27 mouse cellular contexts compared by ENCODE assay signal in the genomic region with DNA sequence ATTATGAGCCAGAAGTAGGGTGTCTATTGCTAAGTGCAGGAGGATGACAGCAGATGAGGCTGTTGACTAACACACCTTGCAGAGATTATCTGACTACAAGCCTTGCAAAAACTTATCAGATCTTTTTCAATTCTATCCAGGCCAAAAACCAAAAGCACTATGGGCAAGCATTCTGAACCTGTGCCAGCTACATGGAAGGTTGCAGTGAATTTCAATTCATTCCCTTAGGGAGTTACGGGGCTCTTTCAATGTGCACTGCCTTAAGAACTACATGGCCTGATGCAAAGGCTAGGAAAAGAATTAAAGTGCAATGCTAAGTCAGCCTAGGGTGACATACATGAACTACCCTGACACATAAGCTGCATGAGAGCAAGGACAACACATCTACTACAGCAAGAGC. TPM values are rescaled to one million over a fixed set of nuclear protein-coding genes. Genes with fewer than 3 reads are reported as not detected.
DNase-seq lines count a peak whose midpoint lies in the region; ATAC-seq and TF ChIP-seq lines count a peak whose summit lies in the region.
"Had no signal": no experiment of that assay in that cellular context is flagged by ENCODE, and none has a peak within 500 bp of the region (broad histone marks: within the 10 kb centered on the region; RNA-seq: fewer than 3 reads in every experiment).

No protein-coding gene starts in this region.

- no peak overlapping the region for H3K27ac ChIP-seq in kidney, adult 2 months (ENCODE audit: insufficient read depth, low read depth, low read length)
- H3K27ac ChIP-seq: forebrain, embryonic 13.5 days; heart, embryonic 10.5 days; heart, embryonic 15.5 days; hindbrain, embryonic 12.5 days; limb, embryonic 12.5 days; liver, embryonic 15.5 days; neural tube, embryonic 13.5 days had no signal

- WGBS in kidney, adult 2 months, result 82% methylated on average over 1 of the region's 1 CpGs

- no peak overlapping the region for H3K4me3 ChIP-seq in kidney, adult 2 months (ENCODE audit: insufficient read depth, low read depth, low read length)
- H3K4me3 ChIP-seq: erythroblast, embryonic 14.5 days; forebrain, embryonic 13.5 days; heart, embryonic 10.5 days; heart, embryonic 15.5 days; hindbrain, embryonic 12.5 days; limb, embryonic 12.5 days; liver, embryonic 15.5 days; neural tube, embryonic 13.5 days had no signal

- no peaks in the 10 kb centered on the region for H3K27me3 ChIP-seq in kidney, adult 2 months (replicated peaks; ENCODE audit: control insufficient read depth, insufficient read depth, low read length)
- H3K27me3 ChIP-seq: forebrain, embryonic 13.5 days; heart, embryonic 15.5 days; hindbrain, embryonic 12.5 days; limb, embryonic 12.5 days; liver, embryonic 15.5 days; neural tube, embryonic 13.5 days had no signal

- peak; percentile 44 for DNase-seq in adrenal gland, postnatal 10 days
- DNase-seq in adrenal gland, adult 8-10 months, result no peak
- DNase-seq in kidney, adult 2 months, result peak; percentile 23
- DNase-seq in kidney, adult 9 months, result no peak
- DNase-seq in 3T3-L1 (ENCODE audit: low read depth, low spot score), result peak; percentile 34
- peak; percentile 56 for DNase-seq in adipocyte (ENCODE audit: low spot score)
- no peak for DNase-seq in right cerebral cortex, postnatal 10 days (ENCODE audit: low spot score in 2 of 2)
- DNase-seq: cerebellum, adult 9-10 months; gastrocnemius, postnatal 14 days; heart, adult 11 months; kidney, postnatal 14 days; layer of hippocampus, adult 9-11 months; lung, embryonic 14.5 days; right cerebral cortex, postnatal 14 days; thymus, postnatal 4 days had no signal

- ATAC-seq in megakaryocyte, adult 5-6 weeks (ENCODE audit: poor library complexity, severe bottlenecking), result no peak
- ATAC-seq: CD4-positive, CD25-positive, alpha-beta regulatory T cell, adult 4 months; forebrain, embryonic 13.5 days; intestine, embryonic 16.5 days; midbrain, embryonic 16.5 days had no signal

- TF ChIP-seq POLR2A in kidney, adult 2 months (IDR thresholded peaks at IDR 0.05; ENCODE audit: low read depth, low read length), result no peak

- no peak for TF ChIP-seq CTCF in kidney, adult 2 months (conservative IDR thresholded peaks at IDR 0.05; ENCODE audit: insufficient read depth, insufficient read length, low read depth, low read length)

- H3K4me1 ChIP-seq in kidney, adult 2 months (ENCODE audit: control insufficient read depth, insufficient read depth, low read length), result peaks cover 11% of the 10 kb centered on the region; the same call in 1 of the 2 replicates

- H3K36me3 ChIP-seq in kidney, adult 2 months (ENCODE audit: control insufficient read depth, insufficient read depth, low read length), result no peaks in the 10 kb centered on the region
- H3K36me3 ChIP-seq: heart, embryonic 10.5 days; heart, embryonic 15.5 days; hindbrain, embryonic 12.5 days; limb, embryonic 12.5 days; liver, embryonic 15.5 days; neural tube, embryonic 13.5 days had no signal

RNA-seq across cellular contexts. Expression of gene Uxs1, which starts 4.2 kb away (rescaled TPM):
- 10 to 100 TPM; 27.6 to 28.2 TPM for total RNA-seq in adrenal gland, postnatal 10 days (2021)
- 10 to 100 TPM; 60.0 to 69.7 (median 67.9) TPM for total RNA-seq in adrenal gland, adult 8-10 months (2022)
- polyA plus RNA-seq in kidney, adult 2 months (2012; rRNA removed), result 25.0 and 26.9 TPM in 2 replicates
- total RNA-seq in megakaryocyte, adult 5-6 weeks (2015), result 26.5 and 41.8 TPM in 2 replicates
- total RNA-seq in megakaryocyte, adult 5-6 weeks (2017), result 43.4 and 51.6 TPM in 2 replicates

Comparison
In these comparisons a context has a peak if more than half of its experiments do, and no peak if none do; other contexts are left out.
1. DNase-seq: peak in adrenal gland, postnatal 10 days (single experiment), kidney, adult 2 months (single experiment), 3T3-L1 (single experiment) and adipocyte (single experiment); none in adrenal gland, adult 8-10 months (single experiment), kidney, adult 9 months (single experiment) and right cerebral cortex, postnatal 10 days (0 of 2).